Mouse (Mus musculus) fat pad, adult 2 months (tissue): ENCODE measurements around the gene 4930562C15Rik.

ENCODE experiments used
- DNase-seq: peaks from one replicate; pipeline ENCODE4 v3.0.0-alpha.2; 2011; ENCODE audit warnings: low read depth, low spot score; ENCODE audit errors: extremely low read depth

The 4930562C15Rik gene

DNA sequence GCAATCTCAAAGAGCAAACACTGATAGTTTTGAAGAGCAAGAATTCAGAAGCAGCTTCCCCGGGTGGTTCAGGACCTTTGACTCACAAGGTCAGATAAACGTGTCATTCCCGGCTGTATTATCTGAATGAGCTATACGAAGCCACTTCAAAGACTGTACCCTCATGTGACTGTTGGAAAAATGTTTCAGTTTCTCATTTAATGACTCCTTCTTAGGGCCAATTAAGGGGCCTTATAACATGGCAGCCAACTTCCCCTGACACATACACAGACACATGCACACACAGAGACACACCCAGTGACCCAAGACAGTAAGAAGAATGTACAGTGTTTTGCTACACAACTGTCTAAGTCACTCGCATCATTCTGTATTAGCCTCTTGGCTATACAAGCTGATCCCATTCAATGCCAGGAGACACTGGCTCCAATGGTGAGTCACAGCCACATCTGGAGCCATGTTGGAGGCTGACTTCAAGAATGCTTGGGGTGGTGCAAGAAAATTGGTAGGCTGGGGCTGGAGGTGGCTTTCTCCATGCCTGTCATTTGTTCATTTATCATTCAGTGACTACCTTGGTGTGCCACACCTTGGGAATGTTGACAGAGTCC lies 19.9 kb downstream of the 4930562C15Rik start:
- DNase-seq, result no peak

DNA sequence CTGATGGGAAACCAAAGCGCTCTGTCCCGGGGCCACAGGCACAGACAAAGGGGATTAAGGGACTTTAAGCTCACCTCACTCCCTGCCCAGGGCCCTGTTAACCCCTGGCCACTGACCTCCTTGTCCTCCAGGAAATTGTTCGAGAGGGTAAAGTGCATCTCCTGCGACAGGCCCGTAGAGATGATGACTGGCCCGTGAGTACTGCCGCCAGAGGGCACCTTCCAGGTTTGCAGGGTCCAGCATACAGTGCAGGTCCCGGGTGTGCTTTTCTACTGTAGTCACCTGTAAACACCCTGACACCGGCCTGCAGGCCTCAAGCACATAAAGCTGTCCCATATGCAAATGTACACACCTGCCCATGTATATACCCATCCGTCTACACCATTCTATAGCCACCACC lies 26.2 kb downstream of the 4930562C15Rik start:
- DNase-seq, result no peak

GRCm38 (mm10) chr16:4862863-4863483 lies 27.8 kb downstream of the 4930562C15Rik start:
- no peak for DNase-seq

GRCm38 (mm10) chr16:4863742-4864141 lies 28.5 kb downstream of the 4930562C15Rik start:
- no peak for DNase-seq

DNA sequence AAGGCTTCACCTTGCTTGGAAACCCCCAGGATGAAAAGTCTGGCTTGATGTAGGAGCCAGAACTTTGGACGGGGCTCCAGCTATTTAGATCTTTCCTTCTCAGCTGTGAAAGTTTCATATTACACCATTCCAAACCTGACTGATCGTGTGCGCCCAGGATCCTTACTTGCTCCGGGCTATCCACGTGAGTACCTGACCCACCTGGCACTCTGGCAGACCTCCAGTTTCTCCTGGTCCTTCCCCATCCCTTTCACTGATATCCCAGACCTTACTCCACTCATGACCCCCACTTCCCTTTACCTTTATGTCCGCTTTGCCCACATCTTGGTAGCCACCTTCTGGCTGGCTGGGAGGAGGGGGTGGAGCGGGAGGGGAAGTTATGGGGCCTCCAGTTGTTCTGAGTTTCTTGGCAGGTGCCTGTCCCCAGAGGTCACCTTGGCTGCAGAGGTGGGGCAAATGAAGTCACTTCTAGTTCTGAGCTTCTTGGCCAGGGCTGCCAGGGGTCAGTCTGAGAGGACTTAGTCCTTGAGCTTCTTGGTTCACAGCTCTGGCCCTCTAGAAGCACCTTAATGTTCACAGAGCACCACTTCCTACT lies 31.0 kb downstream of the 4930562C15Rik start:
- no peak for DNase-seq

DNA sequence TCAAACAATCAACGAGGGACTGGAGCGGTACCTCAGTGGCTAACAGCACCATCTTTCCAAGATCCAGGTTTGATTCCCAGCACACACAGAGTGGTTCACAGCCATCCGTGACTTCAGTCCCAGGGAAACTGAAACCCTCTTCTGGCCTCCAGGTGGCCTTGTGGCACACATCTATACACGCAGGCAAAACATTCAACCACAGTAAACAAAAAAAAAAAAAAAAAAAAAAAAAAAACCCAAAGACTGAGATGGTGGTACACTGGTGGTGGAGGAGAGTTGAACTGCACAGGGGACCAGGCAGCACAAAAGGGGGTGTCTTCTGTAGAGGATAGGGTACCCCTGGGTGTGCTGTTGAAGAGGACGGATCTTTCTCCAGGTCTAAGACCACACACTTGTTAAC lies 35.3 kb downstream of the 4930562C15Rik start:
- DNase-seq, result no peak

- DNase-seq, result no peak
These were observed 36.7 kb downstream of the 4930562C15Rik start for GRCm38 (mm10) chr16:4871926-4872325.

GRCm38 (mm10) chr16:4875198-4876032 lies 40.2 kb downstream of the 4930562C15Rik start:
- no peak for DNase-seq

GRCm38 (mm10) chr16:4876033-4876680 lies 40.9 kb downstream of the 4930562C15Rik start:
- DNase-seq, result no peak

GRCm38 (mm10) chr16:4877195-4877594 lies 42.0 kb downstream of the 4930562C15Rik start:
- DNase-seq, result no peak

DNA sequence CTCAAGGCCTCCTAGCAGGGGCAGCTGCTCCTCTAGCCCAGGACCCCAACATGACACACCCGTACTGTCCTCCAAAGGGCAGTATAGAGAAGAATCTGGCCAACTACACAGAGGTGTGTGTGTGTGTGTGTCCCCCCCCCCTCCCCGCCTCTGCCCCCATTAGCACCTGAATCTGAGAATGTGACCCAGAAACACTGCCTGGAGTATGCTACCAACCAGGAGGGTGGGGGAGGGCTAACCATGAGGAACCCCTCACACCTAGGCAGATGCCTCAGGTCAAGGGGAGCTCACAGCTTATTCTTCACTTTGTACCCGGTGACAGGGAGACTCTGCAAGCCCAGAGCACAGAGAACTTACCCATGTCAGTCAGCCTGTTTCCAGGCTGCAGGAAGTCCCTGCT lies 42.5 kb downstream of the 4930562C15Rik start:
- no peak for DNase-seq

DNA sequence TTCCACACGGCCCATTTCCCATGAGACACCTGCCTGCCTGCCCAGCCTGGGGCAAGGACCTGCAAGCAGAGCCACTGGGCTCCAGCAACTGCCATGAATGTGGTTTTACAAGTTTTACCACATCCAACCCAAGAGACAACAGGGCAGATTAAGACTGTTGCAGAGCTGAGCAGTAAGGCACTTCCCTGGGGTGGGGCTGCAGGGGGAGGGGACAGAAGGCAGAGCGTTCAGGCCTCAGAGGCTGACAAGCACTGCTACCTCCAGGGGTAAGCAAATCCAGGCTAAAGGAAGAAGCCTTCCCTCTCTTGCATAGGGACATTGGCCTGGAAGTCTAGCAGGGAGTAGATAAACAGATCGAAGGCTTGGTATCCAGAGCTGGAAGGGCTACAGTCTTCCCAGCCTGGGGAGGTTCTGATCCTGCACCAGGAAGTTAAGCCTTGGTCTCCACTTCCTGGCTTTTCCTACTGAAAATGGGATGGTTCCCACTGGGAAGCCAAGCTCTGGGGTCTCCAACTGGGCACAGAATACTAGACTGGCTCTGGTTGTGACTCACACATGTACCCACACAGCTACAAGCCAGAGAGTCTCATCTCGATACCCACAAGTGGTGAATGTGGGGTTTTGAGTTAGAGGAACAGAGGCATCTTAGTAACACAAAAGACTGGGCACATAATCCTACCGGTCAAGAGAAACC lies 43.1 kb downstream of the 4930562C15Rik start:
- DNase-seq, result no peak

DNA sequence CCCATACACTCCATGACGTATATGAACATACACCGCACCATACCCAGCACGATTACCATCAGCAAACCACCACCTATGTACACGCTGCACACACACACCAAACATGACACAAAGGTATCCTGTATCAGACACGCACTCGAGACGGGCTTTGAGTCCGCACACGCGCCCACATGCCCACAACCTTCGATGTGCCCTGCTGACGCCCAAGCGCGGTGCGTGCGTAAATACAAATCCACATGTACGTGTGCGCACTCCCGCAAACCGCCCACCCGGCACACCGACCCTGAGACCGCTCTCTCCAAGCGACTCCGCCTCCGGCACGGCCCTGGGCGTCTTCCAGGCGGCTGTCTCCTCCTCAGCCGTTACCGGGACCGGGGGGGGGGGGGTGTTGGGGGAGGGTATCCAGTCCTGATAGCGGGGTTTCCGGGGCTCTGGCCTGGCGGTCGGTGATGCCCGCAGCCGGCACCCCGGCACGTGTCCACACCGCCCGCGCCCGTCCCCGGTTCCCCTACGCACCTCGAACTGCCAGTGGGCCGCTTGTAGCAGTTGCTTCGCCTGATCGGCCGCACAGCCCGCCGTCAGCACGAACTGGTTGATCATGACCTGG lies 44.0 kb downstream of the 4930562C15Rik start:
- DNase-seq, result no peak

- no peak for DNase-seq
These were observed 44.5 kb downstream of the 4930562C15Rik start for GRCm38 (mm10) chr16:4879708-4880124.

DNA sequence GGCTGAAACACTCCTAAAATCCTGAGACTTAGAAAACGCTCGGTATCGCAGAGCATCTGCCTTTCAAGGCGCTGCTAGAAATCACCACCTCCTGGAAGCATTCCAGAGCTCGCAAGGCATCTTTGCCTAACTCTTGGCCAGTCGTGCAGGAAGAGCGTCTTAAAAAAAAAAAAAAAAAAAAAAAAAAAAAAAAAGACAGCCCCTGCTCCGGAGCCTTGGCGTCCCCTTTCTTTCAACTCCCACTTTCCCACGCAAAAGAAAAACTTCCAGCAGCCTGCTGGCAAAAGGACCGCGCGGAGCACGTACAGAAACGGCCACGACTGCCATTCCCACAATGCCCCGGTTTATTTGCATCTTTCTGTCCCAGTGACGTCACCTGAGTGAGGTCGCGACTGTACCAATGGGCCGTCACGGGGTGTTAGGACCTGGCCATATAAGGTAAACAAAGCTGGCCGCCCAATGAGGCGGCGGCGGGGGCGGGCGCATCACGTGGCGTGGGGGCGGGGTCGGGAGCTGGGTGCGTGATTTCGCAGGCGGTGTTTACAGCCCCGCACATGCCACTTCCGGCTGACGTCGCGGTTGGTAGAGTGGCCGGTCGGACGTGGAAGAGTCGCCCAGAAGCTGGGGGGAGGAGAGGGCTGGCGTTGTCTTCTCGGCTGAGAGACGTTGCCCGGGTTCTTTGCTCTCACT lies 45.1 kb downstream of the 4930562C15Rik start, which contains the start of gene Ubald1:
Gene Ubald1 (minus strand): TSS at position 180 of the 690 bp plus-strand sequence.
- DNase-seq, result peak; percentile 93

DNA sequence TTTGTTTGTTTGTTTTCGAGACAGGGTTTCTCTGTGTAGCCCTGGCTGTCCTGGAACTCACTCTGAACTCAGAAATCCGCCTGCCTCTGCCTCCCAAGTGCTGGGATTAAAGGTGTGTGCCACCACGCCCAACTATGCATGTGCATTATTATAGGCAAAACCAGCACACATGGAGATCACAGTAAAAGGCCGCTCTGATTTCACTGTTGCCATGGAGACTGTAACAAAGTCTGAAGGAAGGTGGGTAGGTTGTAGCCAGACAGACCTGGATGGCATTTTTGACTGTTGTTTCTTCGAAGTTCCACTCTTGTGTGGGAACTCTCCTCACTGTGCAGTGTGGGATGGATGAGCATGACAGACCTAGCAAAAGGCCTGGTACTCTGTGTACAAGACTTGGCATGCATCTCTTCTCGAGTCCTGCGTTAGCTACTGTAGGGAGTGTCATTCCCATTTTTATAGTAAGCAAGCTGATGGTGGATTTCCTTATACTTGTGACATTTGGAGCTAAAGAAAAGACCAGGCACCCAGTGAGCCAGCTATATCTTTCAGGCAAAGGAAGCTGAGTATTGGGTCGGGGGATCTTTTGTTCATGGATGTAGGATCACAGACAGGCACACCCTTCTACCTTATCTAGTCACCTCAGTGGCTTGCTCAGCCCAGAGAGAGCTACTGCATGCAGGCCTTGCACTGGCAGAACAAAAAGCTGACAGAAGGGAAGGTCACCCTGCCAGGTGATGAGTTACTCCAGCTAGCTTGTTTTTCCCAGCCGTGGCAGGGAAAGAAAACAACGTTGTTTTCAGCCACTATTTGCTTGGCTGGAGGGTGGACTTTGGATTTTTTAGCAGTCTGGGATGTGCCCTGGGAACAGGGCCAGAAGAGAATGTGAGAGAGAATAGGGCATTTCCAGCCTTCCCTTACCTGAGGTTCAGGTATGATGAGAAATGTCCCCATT lies 46.5 kb downstream of the 4930562C15Rik start:
- no peak for DNase-seq

DNA sequence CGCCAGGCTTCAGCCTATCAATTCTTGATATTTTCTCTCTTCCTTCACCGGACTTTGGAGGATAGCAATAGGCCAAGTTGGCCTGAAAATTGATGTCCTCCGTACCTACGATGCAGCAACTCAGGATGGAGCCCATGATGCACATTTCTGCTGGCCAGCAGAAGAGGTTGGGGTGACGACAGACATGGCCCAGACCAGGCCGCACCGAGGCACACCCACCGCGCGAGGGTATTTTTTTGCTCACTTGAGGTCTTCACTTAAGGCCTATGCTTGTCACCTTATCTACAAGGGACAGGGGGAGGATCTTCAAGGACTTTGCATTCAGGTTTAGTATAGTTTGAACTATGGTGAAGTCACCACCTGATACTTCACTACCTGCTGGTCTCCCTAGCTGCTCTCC lies 49.7 kb downstream of the 4930562C15Rik start:
- no peak for DNase-seq
